Mouse (Mus musculus): Measurements from ENCODE around the gene Gm9918.
"Not testable (repeated sequence)": the region's sequence is repeated elsewhere in the genome, so short reads cannot be mapped to it uniquely, and the experiment has no call there.

Gm9918 gene

GRCm38 (mm10) chr15:102270274-102270960 lies at the start of gene Gm9918:
Gene Gm9918 (plus strand): TSS chr15:102270563.
- DNase-seq (ENCODE audit: low spot score): peak; percentile 42

GRCm38 (mm10) chr15:102222386-102222785 lies 48.0 kb upstream of the Gm9918 start:
- no peak for DNase-seq (ENCODE audit: low spot score)

- peak; percentile 89 for DNase-seq (ENCODE audit: low spot score)
These were observed 46.0 kb upstream of the Gm9918 start for GRCm38 (mm10) chr15:102224186-102224991.

- DNase-seq (ENCODE audit: low spot score): peak; percentile 57
These were observed 45.3 kb upstream of the Gm9918 start for GRCm38 (mm10) chr15:102224992-102225617.

- DNase-seq (ENCODE audit: low spot score): not testable (repeated sequence)
These were observed 44.7 kb upstream of the Gm9918 start for GRCm38 (mm10) chr15:102225619-102226018.

- peak; percentile 60 for DNase-seq (ENCODE audit: low spot score)
These were observed 39.7 kb upstream of the Gm9918 start for GRCm38 (mm10) chr15:102230408-102231321.

- DNase-seq (ENCODE audit: low spot score): no peak
These were observed 38.6 kb upstream of the Gm9918 start, which contains the start of gene Itgb7 for GRCm38 (mm10) chr15:102231748-102232147. Gene Itgb7 (minus strand): TSS chr15:102231944.

- no peak for DNase-seq (ENCODE audit: low spot score)
These were observed 37.6 kb upstream of the Gm9918 start for GRCm38 (mm10) chr15:102232764-102233163.

- DNase-seq (ENCODE audit: low spot score): no peak
These were observed 36.5 kb upstream of the Gm9918 start for GRCm38 (mm10) chr15:102233896-102234295.

GRCm38 (mm10) chr15:102235371-102236027 lies 34.9 kb upstream of the Gm9918 start:
- no peak for DNase-seq (ENCODE audit: low spot score)

GRCm38 (mm10) chr15:102238543-102239259 lies 31.7 kb upstream of the Gm9918 start:
- no peak for DNase-seq (ENCODE audit: low spot score)

- peak; percentile 92 for DNase-seq (ENCODE audit: low spot score)
These were observed 31.1 kb upstream of the Gm9918 start for GRCm38 (mm10) chr15:102239260-102239590.

GRCm38 (mm10) chr15:102239851-102240250 lies 30.5 kb upstream of the Gm9918 start:
- DNase-seq (ENCODE audit: low spot score): no peak

GRCm38 (mm10) chr15:102240607-102241006 lies 29.8 kb upstream of the Gm9918 start:
- no peak for DNase-seq (ENCODE audit: low spot score)

GRCm38 (mm10) chr15:102242404-102243228 lies 27.7 kb upstream of the Gm9918 start:
- DNase-seq (ENCODE audit: low spot score): no peak

GRCm38 (mm10) chr15:102243229-102244190 lies 26.9 kb upstream of the Gm9918 start:
- peak; percentile 67 for DNase-seq (ENCODE audit: low spot score)

GRCm38 (mm10) chr15:102244306-102245191 lies 25.8 kb upstream of the Gm9918 start:
- no peak for DNase-seq (ENCODE audit: low spot score)
